ENCODE assay signal across 9 mouse cellular contexts in genomic region chr16:56771163-56772105, GRCm38 (mm10). TPM values are rescaled to one million over a fixed set of nuclear protein-coding genes. Genes with fewer than 3 reads are reported as not detected.
DNase-seq lines count a peak whose midpoint lies in the region; ATAC-seq and TF ChIP-seq lines count a peak whose summit lies in the region.
"Had no signal": no experiment of that assay in that cellular context is flagged by ENCODE, and none has a peak within 500 bp of the region (broad histone marks: within the 10 kb centered on the region; RNA-seq: fewer than 3 reads in every experiment).

No protein-coding gene starts in this region.

- peak; percentile 42 to 84 (median 60) for TF ChIP-seq CTCF in MEL (IDR thresholded peaks at IDR 0.05 in 2 of 3, conservative IDR thresholded peaks at IDR 0.05 in 1 of 3; ENCODE audit: control insufficient read depth in 1 of 3, insufficient read depth in 1 of 3, low read depth in 2 of 3, low read length in 3 of 3, poor library complexity in 1 of 3, severe bottlenecking in 1 of 3)

- ATAC-seq in liver, embryonic 13.5 days (ENCODE audit: low read depth), result no peak

- intact Hi-C loops in heart, postnatal 14 days (cut with DNase I), result loop anchor here (1.0 to 5.0 kb wide), 3 partner anchors 149 to 406 kb away; no protein-coding TSS in a partner anchor

- H3K4me3 ChIP-seq in MEL (ENCODE audit: control insufficient read depth in 1 of 2, insufficient read depth in 1 of 2, low read depth in 2 of 2, low read length in 2 of 2), result no peak overlapping the region
- H3K4me3 ChIP-seq in liver, embryonic 13.5 days (replicated peaks), result no peak overlapping the region
- H3K4me3 ChIP-seq: liver, embryonic 15.5 days had no signal

- TF ChIP-seq RAD21 in MEL (IDR thresholded peaks at IDR 0.05; ENCODE audit: low read depth, low read length), result peak; percentile 91

- no peaks in the 10 kb centered on the region for H3K9me3 ChIP-seq in MEL (replicated peaks; ENCODE audit: insufficient read depth, low read length)
- H3K9me3 ChIP-seq in liver, embryonic 13.5 days (replicated peaks), result no peaks in the 10 kb centered on the region
- H3K9me3 ChIP-seq: liver, embryonic 15.5 days had no signal

- DNase-seq in adrenal gland, adult 2 months, result peak; percentile 13
- no peak for DNase-seq in adrenal gland, postnatal 25 days
- DNase-seq in MEL (ENCODE audit: low read depth, low spot score), result peak; percentile 78
- DNase-seq in cerebellum, postnatal 36 days, result peak; percentile 8 to 45
- peak; percentile 16 to 53 for DNase-seq in heart, postnatal 14 days
- DNase-seq in kidney, postnatal 4 days, result peak; percentile 15 to 45
- peak; percentile 16 for DNase-seq in liver, embryonic 13.5 days
- peak; percentile 77 for DNase-seq in retina, embryonic 14.5 days (ENCODE audit: low spot score)

- WGBS in liver, embryonic 13.5 days (ENCODE audit: insufficient replicate concordance), result 33% methylated on average over 10 of the region's 10 CpGs

- TF ChIP-seq POLR2A in MEL (IDR thresholded peaks at IDR 0.05; ENCODE audit: control insufficient read depth in 1 of 2, insufficient read depth in 1 of 2, low read depth in 1 of 2, low read length in 2 of 2, poor library complexity in 1 of 2), result no peak

- H3K9ac ChIP-seq in MEL (ENCODE audit: control insufficient read depth, low read depth, low read length, poor library complexity, severe bottlenecking), result no peak overlapping the region
- H3K9ac ChIP-seq in liver, embryonic 13.5 days, result no peak overlapping the region
- H3K9ac ChIP-seq: liver, embryonic 15.5 days had no signal

- no peaks in the 10 kb centered on the region for H3K27me3 ChIP-seq in MEL (ENCODE audit: control insufficient read depth in 1 of 2, insufficient read depth in 2 of 2, low read length in 2 of 2)
- no peaks in the 10 kb centered on the region for H3K27me3 ChIP-seq in liver, embryonic 13.5 days
- H3K27me3 ChIP-seq: liver, embryonic 15.5 days had no signal

- H3K36me3 ChIP-seq in MEL (ENCODE audit: control insufficient read depth in 1 of 2, insufficient read depth in 2 of 2, low read length in 2 of 2), result peaks cover 3 to 5% of the 10 kb centered on the region in 2 experiments; a peak in 2 of 4 replicates
- H3K36me3 ChIP-seq in liver, embryonic 13.5 days, result no peaks in the 10 kb centered on the region
- H3K36me3 ChIP-seq: liver, embryonic 15.5 days had no signal

- H3K4me2 ChIP-seq in liver, embryonic 13.5 days, result no peak overlapping the region
- H3K4me2 ChIP-seq: liver, embryonic 15.5 days had no signal

- TF ChIP-seq EP300 in MEL (IDR thresholded peaks at IDR 0.05; ENCODE audit: low read depth in 1 of 2, low read length in 2 of 2), result peak in 1 of 2 experiments; percentile 11; a peak in 1 of 4 replicates

- H3K4me1 ChIP-seq in MEL (ENCODE audit: control insufficient read depth in 1 of 2, insufficient read depth in 2 of 2, low read length in 2 of 2), result peaks cover 0 to 2% of the 10 kb centered on the region in 2 experiments; a peak in 1 of 4 replicates
- peaks cover 4% of the 10 kb centered on the region; the same call in 1 of the 2 replicates for H3K4me1 ChIP-seq in liver, embryonic 13.5 days (replicated peaks)
- H3K4me1 ChIP-seq: liver, embryonic 15.5 days had no signal

- H3K27ac ChIP-seq in MEL (ENCODE audit: control insufficient read depth, low read depth, low read length), result no peak overlapping the region
- H3K27ac ChIP-seq in liver, embryonic 13.5 days, result no peak overlapping the region
- H3K27ac ChIP-seq: liver, embryonic 15.5 days had no signal

- H3K79me2 ChIP-seq in MEL (ENCODE audit: control insufficient read depth, insufficient read depth, low read length, poor library complexity), result no peaks in the 10 kb centered on the region

TF ChIP-seq in MEL, 35 proteins besides CTCF, POLR2A, EP300 and RAD21:
- TF ChIP-seq TCF12 (IDR thresholded peaks at IDR 0.05; ENCODE audit: low read depth, low read length), result no peak
- peak; percentile 84 for TF ChIP-seq ZC3H11A (IDR thresholded peaks at IDR 0.05; ENCODE audit: low read depth, low read length)
- TF ChIP-seq ZMIZ1 (IDR thresholded peaks at IDR 0.05; ENCODE audit: low read depth, low read length), result no peak
- peak; percentile 91 for TF ChIP-seq SMC3 (IDR thresholded peaks at IDR 0.05; ENCODE audit: low read depth, low read length)
- TF ChIP-seq MEF2A (IDR thresholded peaks at IDR 0.05; ENCODE audit: extremely low read depth, insufficient replicate concordance, low read depth, low read length, poor library complexity, severe bottlenecking), result no peak
TF ChIP-seq in MEL: peak in this region for 2.

RNA-seq across cellular contexts. Expression of gene Adgrg7, which starts 24.2 kb away (rescaled TPM):
- under 1 TPM in 1 of 2 experiments, not detected in 1; 0.17 TPM for total RNA-seq in adrenal gland, adult 2 months (2021)
- not detected in 2 replicates for polyA plus RNA-seq in adrenal gland, adult 2 months (2012; rRNA removed)
- total RNA-seq in adrenal gland, postnatal 25 days (2021), result not detected in 2 replicates
- 45.4 and 46.1 TPM in 2 replicates for total RNA-seq in MEL (2012; rRNA removed)
- 10 to 100 TPM in 1 of 2 experiments, not detected in 1; 40.5 TPM for polyA plus RNA-seq in MEL (2012; ENCODE audit: insufficient read depth in 1 of 2, insufficient read length in 2 of 2, low read depth in 1 of 2, low replicate concordance in 2 of 2, missing spikeins in 1 of 2)
- total RNA-seq in heart, postnatal 14 days (2021), result under 1 TPM in 1 of 2 experiments, not detected in 1; 0.10 TPM
- 0.08 TPM in 1 of 2 replicates, not detected in the other for polyA plus RNA-seq in liver, embryonic 13.5 days (2015; fragmentation: Nextera tagmentation; extraction: Ambion mirVana)
- polyA plus RNA-seq: liver, embryonic 15.5 days had no signal

RNA-seq across cellular contexts. Expression of gene Tfg, which starts 54.2 kb away (rescaled TPM):
- 10 to 100 TPM; 59.9 to 76.9 TPM for total RNA-seq in adrenal gland, adult 2 months (2021)
- 106 and 121 TPM in 2 replicates for polyA plus RNA-seq in adrenal gland, adult 2 months (2012; rRNA removed)
- 66.0 and 79.1 TPM in 2 replicates for total RNA-seq in adrenal gland, postnatal 25 days (2021)
- 50.9 and 52.2 TPM in 2 replicates for total RNA-seq in MEL (2012; rRNA removed)
- polyA plus RNA-seq in MEL (2012; ENCODE audit: insufficient read depth in 1 of 2, insufficient read length in 2 of 2, low read depth in 1 of 2, low replicate concordance in 2 of 2, missing spikeins in 1 of 2), result 100 to 1,000 TPM in 1 of 2 experiments, not detected in 1; 113 TPM
- 10 to 100 TPM; 52.1 to 52.4 TPM for total RNA-seq in heart, postnatal 14 days (2021)
- polyA plus RNA-seq in liver, embryonic 13.5 days (2015; fragmentation: Nextera tagmentation; extraction: Ambion mirVana), result 79.0 and 98.9 TPM in 2 replicates

Comparison
In these comparisons a context has a peak if more than half of its experiments do, and no peak if none do; other contexts are left out.
1. RNA of gene Adgrg7, which starts 24.2 kb away (total RNA-seq): 45.4 to 46.1 TPM in MEL; 0.17 TPM in adrenal gland, adult 2 months, 0.10 TPM in heart, postnatal 14 days and not detected in adrenal gland, postnatal 25 days; every median in the first group is over 10 times any median in the second.